Mouse (Mus musculus) left cerebral cortex, adult 8-10 months (tissue): ENCODE data around the gene Creb1. TPM values are rescaled to one million over a fixed set of nuclear protein-coding genes. Genes with fewer than 3 reads are reported as not detected.
"Not testable (repeated sequence)": the region's sequence is repeated elsewhere in the genome, so short reads cannot be mapped to it uniquely, and the experiment has no call there.

Experiments used
- DNase-seq, 2 experiments: peaks; one replicate each; pipeline ENCODE4 v3.0.0; 2022; ENCODE audit warnings: low spot score in 2 of 2
- total RNA-seq, 4 experiments: library from RNA; stranded (reverse); gene quantifications; 2 replicates each; pipeline ENCODE4 v1.2.4; 2022

Gene Creb1
- total RNA-seq, 4 experiments from 2014 or later: 47.2 to 53.3 (median 49.0) TPM

DNA sequence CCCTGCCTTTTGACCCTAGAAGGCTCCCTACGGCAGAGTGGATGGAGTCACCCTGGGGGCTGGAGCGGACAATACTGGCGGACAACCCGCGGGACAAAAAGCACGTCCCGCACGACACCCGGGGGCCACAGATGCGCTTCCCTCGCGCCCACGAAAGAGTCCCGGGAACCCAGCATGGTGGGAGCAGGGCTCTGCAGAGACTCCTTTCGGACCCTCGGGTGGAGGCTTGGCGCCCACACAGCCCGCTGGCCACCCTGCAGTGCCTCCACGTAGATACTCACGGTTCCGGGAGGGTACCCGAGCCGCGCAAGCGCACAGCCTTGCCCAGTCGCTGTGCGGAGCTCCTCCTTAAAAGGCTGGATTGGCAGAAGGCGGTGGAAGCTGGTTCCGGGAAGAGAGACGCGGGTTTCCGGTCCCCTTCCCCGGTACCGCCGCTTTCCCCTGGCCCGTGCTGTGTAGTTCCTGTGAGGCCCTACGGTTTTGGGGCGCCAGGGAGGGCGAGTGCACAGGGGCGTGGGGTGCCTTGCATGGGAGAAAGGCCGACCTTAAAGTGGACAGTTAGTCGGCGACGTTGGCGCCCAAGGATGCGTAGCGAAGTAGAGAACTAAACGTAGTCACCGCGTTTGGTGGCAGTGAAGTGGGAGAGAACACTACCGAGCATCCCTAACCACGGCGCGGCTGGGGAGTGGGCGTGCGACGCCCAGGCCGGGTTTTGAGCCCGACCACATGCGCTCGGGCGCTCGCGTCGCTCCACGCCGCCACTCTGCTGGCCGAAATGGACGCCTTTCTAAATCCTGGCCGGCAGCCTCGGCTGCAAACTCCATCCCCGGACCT, 84.7 kb downstream of the Creb1 start, which contains the start of gene Mettl21a:
Mettl21a (minus strand) TSS at position 362 of the 834 bp plus-strand sequence.
- peak; percentile 88 to 93 for DNase-seq

DNA sequence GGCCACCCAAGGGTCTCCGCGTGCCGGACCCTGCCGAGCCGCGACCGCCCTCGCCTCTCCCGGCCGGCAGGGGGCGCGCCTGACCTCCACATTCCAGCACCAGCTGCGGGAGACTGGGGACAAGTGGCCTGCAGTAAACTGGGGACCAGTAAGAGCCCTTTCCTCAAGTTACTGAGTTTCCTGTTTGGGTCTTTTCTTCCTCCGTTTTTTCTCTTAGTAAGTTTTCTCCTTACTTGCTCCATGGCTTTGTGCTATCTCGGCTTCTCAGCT, 85.2 kb downstream of the Creb1 start:
- peak; percentile 67 to 79 for DNase-seq

DNA sequence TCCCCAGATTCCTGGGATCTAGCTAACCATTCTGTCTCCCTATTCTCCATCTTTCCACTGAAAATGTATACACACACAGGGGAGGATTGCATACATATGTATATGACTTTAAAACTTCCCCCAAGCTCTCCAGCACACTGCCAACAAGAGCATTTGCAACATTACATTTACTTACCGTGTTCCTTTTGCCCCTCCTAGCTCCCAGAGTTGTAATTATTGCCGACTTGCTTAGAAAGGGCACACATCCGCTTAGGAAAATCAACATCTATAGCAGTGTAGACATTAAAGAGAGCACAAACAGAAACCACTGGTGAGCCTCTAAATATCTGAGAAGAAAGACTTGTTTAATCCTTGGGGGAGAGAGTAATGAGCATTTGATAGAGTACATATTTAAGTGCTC, 85.8 kb downstream of the Creb1 start:
- no peak for DNase-seq

DNA sequence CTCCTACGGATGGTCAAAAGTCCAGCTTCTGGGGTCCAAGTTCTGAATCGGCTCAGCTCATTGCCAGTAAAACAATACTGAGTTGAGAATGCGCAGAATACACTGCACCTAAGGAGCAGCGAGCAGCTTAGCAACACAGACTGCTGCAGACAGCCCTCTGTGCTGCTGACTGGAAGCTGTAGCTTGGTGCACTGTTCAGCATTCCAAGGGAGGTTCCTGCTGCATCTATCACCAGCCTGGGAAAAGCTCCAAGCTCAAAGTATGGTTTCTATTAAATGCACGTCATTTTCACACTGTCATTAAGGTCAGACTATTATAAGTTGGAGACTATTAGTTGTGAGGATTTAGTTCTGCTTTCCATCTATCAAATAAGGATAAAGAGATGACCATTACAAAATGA, 88.7 kb downstream of the Creb1 start:
- no peak for DNase-seq

DNA sequence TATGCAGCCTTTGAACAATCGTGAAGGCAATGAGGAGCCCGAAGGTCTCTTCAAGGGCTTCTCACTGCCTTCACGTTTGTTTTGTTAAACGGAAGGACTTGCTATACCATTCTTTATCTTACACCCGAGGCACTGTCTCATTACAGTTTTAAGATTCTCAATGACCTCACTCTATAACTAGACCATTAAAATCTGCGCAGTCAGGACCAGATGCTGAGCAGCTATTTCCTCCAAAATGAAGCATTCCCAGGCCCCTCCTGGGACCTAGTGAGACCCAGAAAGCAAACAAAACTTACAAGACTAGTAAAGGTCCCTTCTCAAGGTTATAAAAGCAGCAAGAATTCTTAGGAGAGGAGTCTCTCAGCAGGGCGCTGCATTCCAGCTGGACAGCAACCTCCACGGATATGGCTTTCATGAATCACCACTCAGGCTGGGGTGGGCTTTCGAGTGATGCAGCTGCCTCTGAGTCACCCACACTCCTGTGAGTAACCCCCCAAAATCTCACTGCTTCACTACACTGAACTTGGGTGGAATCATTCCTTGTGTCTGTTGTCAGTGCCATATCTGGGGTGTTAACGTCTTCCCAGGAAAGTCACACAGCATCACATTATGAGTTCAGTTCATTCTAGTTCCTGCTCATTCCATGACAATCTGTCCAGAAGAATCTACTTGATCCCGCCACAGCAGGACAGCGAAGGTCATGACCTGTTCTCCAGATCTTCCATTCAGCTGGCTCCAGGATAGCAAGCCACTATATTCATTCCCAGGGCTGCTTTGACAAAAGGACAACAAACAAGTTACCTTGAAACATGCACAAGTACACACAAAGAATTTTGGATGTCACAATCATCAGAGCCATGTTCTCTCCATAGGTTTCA, 91.4 kb downstream of the Creb1 start:
- DNase-seq: peak in 1 of 2 experiments; percentile 52

DNA sequence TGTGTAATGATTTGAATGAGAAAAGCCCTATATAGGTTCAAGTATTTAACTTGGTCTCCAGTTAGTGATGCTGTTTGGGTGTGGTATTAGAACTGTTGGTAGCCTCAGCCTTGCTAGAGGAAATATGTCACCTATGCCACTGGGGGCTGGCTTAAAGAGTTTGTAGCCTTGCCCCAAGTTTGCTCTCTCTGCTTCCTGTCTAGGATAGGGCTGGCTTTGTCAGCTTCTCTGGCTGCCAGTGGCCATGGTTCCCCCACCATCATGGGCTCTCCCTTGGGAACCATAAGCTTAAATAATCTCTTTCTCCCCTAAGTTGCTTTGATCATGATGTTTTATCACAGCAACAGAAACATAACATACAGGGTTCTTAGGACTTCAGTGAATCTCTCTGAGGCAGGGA, 92.8 kb downstream of the Creb1 start:
- DNase-seq: no peak

DNA sequence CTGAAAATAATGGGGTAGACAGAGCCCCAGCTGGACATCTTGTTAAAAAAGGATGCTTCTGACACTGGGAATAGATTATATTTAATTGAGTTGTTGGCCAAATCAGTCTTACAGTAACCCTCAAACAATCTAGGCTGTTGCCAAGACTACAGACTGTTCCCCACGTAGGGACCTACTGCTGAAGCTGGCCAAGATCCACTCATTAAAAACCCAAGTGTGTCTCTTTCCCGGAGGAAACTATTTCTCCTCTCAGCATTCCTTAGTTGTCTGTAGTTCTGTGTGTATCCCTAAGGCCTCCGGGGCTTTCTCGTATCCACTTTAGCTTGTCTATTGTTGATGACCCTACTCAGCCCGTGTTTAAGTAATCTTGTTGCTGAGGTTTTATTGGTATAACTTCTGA, 99.1 kb downstream of the Creb1 start:
- no peak for DNase-seq

DNA sequence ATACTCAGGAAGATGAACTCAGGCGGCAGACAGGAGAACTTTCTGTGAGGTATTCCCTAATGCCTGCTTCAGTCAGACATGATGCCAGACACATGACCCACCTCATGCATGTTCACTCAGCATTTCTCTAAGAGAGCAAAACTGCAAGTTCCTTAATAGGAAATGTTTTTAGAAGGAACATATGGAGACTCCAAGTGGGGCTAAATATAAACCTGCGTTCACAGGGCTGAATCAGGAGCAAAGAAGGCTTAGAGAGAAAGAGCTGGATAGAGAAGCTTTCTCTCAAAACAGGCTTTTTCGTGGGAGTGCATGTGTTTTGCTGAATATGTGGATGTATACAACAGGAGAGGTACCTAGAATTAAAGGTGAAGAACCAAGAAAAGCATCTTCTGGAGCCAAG, 100.8 kb downstream of the Creb1 start:
- DNase-seq: peak in 1 of 2 experiments; percentile 62

DNA sequence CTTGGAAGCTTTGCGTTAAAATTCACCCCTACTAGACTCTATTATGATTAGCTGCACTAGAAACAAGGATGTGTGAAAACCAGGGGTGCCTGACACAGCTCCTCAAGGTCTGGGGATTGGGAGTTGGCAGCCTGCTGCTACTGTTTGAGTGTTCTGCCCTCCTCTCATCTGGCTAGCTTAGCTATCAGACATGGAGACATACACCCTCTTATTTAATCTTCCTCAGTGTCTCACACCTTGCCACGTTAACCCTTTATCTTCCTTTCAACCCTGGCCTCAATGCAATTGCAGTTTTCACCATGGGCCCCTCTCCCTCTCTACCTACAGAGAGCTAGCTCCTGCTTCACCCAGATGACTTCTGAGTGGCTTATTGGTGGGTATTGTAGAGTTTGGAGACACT, 103.2 kb downstream of the Creb1 start:
- no peak for DNase-seq

DNA sequence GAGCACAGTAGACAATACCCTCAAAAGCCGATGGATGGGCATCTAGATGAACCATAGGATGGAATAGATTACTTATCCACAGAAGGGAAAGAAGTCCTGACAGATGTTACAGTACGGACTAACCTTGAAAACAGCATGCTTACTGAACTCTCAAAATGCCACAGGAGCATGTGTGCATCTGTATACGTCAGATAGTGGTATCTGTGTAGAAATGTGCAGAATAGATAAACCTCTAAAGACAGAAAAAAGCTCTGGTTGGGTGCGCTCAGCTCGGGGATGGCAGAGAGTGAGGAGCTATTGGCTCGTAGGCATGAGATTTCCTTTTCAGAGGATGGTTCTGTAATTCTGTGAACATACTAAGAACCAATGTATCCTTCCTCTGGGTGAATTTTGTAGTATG, 106.8 kb downstream of the Creb1 start:
- DNase-seq: no peak

DNA sequence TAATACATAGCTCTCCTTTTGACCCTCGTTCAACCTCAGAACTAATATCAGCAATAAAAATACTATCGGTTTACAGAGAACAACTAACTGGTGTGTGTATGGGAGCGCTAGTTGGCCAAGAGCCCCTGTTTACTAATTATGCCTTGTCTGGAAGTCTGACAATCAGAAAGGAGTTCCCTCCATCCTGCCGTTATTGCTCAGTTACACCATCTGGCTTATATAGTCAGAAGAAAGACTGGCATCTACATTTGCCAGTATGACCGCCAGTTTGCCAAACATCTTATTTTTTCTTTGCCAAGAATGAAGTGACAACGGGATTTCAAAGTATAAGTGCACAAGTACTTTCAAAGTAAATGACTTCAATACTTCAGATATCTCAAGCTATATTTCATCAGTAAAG, 108.6 kb downstream of the Creb1 start:
- DNase-seq: no peak

DNA sequence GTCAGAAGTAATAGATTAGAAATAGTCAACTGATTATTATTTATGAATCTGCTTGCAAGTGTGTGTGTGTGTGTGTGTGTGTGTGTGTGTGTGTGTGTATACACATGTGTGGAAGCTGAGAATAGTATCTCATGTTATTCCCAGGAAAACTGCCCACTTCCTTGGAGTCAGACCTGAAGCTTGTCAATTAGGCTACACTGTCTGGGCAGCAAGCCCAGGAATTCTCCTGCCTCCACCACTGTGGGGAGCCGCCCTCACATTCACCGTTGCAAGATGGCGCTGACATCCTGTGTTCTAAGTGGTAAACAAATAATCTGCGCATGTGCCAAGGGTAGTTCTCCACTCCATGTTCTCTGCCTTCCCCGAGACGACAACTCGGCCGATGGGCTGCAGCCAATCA, 110.1 kb downstream of the Creb1 start:
- DNase-seq: not testable (repeated sequence)

DNA sequence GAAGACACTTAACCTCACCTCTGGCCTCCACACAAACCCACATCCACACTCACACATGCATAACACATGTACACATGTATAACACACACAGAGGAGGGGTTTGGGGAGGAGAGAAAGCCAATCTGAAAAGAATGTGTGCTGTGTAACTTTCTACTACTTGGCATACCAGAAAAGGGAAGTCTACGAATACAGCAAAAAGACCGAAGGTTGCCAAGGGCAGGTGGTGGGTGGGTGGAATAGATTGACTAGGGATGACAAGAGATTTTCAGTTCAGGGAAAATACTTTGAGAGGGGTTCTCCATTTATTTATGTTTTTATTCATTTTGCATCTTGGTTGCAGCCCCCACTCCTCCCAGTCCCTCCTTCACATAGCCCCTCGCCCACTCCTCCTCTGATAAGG, 112.1 kb downstream of the Creb1 start:
- DNase-seq: no peak

DNA sequence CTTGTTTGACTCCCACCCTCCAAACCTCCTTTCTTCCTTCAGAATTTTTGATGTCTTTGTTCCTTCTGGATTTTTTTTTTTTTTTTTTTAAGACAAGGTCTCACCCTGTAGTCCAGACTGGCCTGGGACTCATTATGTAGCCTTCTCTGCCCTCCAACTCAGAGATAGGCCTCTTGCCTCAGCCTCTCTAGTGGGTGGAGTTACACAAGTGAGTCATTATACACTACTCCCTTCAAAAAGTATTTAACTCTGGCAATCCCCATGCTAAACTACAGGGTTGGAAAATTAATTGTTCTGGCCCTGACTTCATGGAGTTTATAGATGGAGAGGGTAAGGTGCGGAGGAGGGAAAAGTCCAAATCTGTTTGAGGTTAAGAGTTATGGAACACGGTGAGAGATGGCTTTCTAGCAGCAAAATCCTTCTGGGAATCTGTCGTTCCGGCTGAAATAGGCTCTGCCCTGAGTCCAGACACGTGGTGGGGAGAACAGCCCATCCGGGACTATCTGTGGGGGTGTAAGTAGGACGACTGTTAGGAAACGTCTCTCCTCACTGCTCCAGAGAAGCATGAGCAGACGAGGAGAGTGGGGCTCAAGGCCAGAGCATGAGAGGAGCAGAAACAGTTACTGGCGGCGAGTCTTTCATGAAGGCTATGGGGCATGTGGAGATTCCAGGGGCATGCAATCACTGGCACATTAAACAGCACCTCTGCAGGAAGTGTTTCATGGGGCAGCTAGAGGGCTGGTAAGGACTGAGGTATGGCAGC, 117.1 kb downstream of the Creb1 start:
- no peak for DNase-seq

DNA sequence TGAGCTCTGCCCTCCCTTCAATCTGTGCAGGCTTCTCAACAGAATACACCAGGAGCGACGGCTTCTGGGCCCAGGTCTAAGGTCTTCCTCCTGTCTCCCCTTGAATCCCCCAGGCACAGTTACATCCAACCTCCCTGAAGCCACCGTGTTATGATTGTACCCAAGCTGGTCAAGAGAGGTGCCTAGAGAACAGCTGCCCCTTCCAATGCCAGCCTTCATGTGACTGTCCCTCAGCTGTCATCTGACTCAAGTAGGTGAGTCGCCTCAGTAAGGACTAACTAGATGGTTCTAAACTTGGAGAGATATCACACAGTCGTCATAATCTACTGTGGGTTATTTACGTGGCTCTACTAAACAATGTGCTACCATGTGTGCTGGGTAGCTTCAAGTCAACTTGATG, 121.3 kb downstream of the Creb1 start:
- no peak for DNase-seq

Other genes with a start within 250 kb of the Creb1 start
- 10 to 100 TPM in 3 of 4 experiments, 1 to 10 TPM in 1; 9.6 to 16.5 (median 10.3) TPM for gene Mettl21a, start 84.6 kb downstream of the Creb1 start, total RNA-seq
- 10 to 100 TPM; 16.3 to 21.0 (median 19.7) TPM for gene Ccnyl1, start 157.8 kb downstream of the Creb1 start, total RNA-seq
- 1 to 10 TPM; 2.2 to 2.8 (median 2.6) TPM for gene Fzd5, start 205.1 kb downstream of the Creb1 start, total RNA-seq